Mouse (Mus musculus) urinary bladder, postnatal 10 days (tissue): ENCODE results near the gene Ppm1m.
"Not testable (repeated sequence)": the region's sequence is repeated elsewhere in the genome, so short reads cannot be mapped to it uniquely, and the experiment has no call there.

Experiments used
- DNase-seq: peaks from one replicate; pipeline ENCODE4 v3.0.0; 2022; ENCODE audit warnings: low spot score

Gene Ppm1m

GRCm38 (mm10) chr9:106192998-106193397 lies 6.5 kb downstream of the Ppm1m start:
- DNase-seq = no peak

DNA sequence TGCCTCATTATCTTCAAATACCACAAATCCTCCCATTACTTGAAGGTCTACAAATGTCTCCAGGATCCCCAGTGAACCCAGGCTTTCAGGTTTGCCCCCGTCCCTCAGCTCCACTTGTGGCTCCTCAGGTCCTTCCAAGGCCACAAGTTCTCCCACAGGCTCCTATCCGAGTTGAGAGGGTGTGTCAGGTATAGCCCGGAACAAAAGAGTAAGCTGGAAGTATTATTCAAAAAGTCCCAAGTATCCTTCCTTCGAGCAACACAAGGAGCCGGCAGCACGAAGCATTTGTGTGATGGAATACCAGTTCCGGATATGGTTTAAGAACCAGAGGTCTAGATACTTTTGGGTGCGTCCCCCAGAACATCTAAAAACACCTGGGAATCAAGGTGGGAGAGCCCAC lies 7.5 kb downstream of the Ppm1m start:
- DNase-seq = no peak

DNA sequence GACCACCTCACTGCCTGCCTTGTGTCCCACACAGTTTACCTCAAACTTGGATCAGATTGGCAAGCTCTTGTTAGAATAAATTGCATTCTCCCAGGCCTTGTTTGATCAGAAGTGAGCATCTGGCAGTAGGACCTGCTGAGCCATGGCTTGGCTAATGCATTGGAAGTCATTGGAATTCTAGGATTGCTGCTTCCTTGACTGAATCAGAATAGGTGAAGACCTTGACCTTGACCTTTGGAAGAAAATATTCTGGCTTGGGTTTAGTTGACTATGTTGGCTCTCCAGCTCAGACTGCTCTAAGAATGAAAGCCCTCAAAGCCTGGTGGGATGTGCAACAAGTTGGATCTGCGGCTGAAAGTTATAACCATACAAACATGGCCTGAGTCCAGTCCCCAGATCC lies 8.2 kb downstream of the Ppm1m start:
- DNase-seq = no peak

GRCm38 (mm10) chr9:106183996-106184395 lies 15.6 kb downstream of the Ppm1m start:
- DNase-seq = no peak

GRCm38 (mm10) chr9:106182146-106182545 lies 17.4 kb downstream of the Ppm1m start:
- no peak for DNase-seq

DNA sequence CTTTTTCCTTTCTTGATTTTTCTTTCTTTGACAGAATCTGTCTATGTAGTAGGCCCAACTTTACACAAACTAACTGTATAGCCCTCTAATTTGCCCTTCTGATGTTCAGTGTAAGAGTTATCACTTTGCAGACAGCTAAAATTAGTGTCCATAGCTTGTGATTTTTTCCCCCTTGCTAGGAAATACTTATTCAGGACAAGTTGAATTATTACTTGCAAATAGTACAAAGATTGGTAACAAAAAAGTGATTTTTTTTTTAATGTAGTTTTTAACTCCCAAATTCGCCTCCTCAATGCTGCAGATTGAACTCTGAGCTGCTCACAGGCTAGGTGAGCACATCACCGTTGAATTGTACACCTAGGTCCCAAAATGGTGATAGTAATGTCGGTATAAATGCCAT lies 19.6 kb downstream of the Ppm1m start:
- DNase-seq = no peak

DNA sequence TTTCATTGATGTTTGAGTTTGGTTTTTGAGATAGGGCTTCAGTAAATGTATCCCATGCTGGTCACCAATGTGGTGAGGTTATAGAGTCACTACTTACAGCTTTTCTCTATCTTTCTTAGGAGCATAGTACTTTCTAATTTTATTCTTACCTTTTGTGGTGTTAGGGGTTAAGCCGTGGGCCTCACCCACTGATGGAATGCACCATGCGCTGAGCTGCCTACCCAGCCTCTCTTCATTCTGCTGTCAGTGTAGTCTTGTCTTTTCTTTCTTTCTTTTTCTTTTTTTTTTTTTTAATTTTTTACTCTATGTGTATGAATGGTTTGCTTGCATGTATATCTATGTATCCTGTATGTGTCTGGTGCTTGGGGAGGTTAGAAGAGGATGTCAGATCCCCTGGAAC lies 20.1 kb downstream of the Ppm1m start:
- no peak for DNase-seq

DNA sequence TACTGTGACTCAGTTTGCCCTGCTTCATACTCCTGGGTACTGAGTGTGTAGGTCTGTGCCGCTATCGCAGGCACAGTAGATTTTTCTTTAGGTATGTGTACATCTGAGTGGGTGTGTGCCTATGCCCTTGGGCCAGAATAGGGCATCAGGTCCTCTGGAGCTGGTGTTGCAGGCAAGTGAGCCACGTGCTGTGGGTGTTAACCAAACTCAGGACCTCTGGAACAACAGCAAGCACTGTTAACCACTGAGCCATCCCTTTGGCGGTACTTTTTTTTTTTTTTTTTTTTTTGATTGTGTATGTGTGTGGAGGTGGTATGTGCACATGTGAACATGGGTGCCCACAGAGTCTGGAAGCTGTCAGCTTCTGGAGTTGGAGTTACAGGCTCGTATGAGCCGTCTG lies 21.7 kb downstream of the Ppm1m start:
- DNase-seq = no peak

DNA sequence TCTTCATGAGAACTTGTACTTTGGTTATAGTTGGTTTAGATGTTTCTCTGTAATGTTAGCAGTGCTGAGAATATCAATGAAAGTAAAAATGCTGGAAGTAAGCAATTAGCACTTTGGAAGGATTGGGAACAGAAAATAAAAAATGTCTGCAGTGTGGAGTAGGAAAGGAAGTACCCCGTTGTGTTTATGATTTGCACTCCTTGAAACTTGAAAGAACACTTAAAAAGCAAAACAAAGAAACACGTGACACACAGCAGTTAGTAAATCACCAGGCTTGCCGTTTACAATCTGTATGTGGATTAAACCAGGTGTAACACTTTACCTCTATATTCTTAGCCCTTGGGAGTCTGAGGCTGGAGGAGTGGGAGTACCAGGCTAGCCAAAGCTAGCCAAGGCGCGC lies 22.8 kb downstream of the Ppm1m start:
- DNase-seq = no peak

DNA sequence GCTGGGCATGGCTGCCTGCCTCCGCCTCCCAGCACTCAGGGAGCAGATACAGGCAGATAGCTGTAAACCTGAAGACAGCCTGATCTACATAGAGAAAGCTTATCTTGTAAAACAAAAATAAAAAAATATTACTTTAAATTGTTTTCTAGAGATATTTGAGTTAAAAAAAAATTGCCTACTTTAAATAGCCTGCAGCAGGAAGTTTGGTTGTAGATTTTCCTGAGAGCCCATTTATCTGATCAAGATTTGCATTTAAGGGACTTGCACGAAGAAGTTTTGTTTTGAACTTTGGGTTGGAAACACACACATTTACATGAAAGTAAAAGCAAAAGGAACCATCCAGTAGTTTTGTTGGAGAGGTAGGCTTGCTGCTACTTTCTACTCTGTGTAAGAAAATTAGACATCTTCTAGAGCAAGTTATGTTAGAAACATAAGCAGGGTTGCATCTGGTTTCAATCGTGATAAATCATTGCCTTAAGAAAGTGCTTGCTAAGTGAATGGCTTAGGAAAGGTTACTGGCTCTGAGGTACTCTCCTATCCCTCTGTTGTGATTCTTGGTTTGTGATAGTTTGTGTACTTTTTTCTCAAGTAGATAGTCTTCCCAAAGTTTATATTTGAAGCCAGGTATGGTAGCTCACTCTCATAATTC lies 23.9 kb downstream of the Ppm1m start:
- DNase-seq = no peak

- DNase-seq = no peak
These were observed 26.2 kb downstream of the Ppm1m start for GRCm38 (mm10) chr9:106173363-106173762.

DNA sequence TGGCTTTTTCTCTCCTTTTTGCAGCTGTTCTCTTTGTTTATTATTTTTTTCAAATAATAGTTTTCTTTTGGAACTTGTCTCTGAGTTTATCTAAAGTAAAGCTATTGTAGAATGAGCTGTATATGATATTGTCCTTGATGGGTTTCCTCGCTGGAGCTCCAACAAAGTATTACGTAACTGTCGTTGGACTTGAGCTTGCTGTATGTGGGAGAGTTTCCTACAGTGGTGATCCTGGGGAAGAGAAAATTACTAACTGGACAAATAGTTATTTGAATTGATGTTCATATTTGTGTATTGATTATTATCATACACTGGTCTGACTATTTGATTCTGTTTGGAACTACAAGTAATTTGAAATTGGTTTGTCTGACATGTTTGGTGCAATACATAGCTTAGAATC lies 27.0 kb downstream of the Ppm1m start:
- DNase-seq = no peak

DNA sequence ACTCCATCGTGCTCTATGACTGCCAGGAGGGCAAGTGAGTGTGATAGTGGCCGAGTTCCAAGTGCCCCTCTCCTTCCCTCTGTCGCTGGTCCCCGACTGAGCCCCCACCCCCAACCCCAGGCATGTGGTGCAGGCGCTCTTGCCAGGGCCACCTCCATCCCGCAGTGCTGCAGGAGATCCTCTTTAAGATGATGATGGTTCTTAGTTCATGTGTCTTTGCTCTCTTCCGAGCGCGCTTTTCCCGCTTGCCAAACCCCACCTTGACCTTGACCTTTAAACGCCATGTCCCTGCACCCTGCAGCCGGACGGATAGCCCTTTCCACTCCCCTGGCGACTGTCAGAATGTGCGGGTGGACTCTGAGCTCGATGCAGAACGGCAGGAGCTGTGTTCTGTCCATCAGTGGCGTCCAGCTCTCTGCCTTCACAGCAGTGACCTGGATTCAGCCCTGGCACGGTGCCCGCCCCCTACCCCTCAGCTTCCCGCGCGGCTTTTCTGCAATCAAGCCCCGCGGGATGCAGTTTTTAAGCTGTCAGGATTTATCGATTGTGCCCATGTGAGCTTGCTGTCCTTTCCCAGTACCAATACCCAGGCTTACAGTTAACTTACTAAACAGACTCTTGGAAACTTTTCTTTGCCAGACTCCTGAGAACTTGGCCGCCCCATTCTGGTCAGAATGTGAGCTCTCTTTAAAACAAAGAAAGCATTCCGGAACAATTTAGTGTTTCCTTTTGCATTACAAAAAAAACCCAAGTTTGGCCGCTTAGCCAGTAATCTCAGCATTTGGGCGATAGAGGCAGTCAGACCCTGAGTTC lies 28.0 kb downstream of the Ppm1m start:
- DNase-seq = peak; percentile 39

- DNase-seq = peak; percentile 54
These were observed 28.8 kb downstream of the Ppm1m start, which contains the start of gene Wdr82 for GRCm38 (mm10) chr9:106170556-106171345. Gene Wdr82, plus strand, starts transcription at chr9:106170928.

DNA sequence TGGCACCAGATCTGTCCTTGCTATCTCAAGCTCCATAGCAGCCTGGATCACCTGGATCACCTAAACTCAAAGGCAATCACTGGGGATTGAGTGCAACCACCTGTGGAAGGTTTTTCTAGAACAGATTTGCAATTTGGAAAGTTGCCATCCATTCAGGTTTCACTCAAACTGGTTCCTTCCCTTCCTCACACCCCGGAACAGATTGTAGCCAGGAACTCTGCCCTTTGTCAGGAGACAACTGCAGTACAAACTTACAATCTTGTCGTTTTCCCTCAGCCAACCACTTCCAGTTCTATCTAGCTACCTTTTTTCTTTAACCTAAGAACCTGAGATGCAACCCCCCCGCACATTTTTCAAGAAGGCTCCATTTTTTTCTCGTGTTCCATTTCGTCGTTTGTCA lies 29.6 kb downstream of the Ppm1m start:
- no peak for DNase-seq

GRCm38 (mm10) chr9:106169006-106169405 lies 30.5 kb downstream of the Ppm1m start:
- DNase-seq = not testable (repeated sequence)

DNA sequence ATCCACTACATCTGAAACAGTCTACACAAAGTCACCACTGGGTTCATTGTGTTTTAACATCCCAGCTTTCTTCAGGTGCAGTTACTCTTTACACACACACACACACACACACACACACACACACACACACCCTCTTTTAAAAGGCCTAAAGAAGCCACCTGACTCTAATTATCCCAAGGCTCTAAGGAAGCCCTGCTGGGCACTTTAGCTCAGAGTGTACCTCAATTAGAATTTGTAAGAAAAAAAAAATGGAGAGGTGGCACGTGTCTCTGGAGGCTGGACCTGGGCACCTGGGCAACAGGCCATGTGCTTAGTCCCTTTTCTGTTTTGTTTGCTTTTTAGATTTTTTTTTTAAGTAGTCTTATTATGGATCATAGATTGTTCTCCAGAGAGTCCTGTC lies 31.8 kb downstream of the Ppm1m start:
- DNase-seq = no peak

DNA sequence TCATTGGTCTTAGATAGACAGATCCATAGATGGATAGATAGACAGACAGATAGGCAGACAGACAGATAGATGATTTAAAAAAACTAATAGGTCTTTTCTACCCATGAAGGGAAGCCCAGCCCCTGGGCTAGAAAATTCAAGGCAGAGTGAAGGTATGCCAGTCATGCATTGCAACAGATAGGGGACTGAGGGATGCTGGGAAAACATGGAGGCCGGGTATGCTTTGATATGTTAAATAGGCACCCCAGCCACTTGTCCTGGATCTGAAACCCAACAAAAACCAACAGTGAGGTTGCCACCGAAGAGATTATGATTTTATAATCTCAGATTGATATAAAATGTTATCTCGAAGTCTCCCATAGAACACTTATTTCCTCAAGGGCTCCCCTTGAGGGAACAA lies 32.3 kb downstream of the Ppm1m start:
- no peak for DNase-seq

GRCm38 (mm10) chr9:106166709-106167108 lies 32.8 kb downstream of the Ppm1m start:
- DNase-seq = no peak

DNA sequence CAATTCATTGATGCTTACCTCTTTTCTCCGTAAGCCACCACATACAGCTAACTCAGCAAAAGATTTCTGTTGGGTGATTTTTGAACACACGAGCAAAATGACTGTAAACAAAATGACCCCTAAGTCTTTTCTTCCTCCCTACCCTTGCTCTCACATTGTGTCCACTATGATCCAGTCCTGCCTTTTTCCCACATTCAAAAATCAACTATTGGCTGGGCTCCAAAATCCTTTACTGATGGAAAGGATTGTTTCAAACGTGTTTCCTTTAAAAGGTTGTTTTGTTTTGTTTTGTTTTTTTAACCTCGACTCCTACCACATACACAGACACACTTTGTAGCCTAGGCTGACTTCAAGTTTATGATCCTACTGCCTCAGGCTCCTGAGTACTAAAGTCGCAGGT lies 39.1 kb downstream of the Ppm1m start:
- DNase-seq = no peak

- DNase-seq = peak; percentile 92
These were observed 39.7 kb downstream of the Ppm1m start for GRCm38 (mm10) chr9:106159784-106160301.

DNA sequence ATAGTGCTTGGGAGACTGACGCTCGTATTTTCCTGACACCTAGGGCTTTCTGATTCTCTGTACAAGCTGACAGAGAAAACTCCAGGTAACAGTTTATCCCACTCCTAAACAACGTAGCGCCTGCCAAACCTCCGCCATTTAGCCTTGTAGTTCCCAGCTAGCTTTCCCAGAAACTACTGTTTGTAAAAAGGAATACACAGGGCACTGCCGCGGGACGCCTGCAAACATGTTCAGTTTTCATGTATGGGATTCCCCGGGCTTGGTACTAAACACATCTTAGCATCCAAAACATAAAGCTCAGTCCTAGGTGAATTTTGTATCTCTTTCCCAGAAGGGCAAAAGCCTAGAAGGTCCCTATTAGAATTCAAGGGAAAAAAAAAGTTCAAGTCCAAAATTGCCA lies 40.3 kb downstream of the Ppm1m start:
- DNase-seq = no peak

- DNase-seq = no peak
These were observed 41.5 kb downstream of the Ppm1m start, which contains the start of gene Glyctk for GRCm38 (mm10) chr9:106158037-106158491. Gene Glyctk, minus strand, starts transcription at chr9:106158138.
